ENCODE assay signal across 25 mouse cellular contexts in the genomic region with DNA sequence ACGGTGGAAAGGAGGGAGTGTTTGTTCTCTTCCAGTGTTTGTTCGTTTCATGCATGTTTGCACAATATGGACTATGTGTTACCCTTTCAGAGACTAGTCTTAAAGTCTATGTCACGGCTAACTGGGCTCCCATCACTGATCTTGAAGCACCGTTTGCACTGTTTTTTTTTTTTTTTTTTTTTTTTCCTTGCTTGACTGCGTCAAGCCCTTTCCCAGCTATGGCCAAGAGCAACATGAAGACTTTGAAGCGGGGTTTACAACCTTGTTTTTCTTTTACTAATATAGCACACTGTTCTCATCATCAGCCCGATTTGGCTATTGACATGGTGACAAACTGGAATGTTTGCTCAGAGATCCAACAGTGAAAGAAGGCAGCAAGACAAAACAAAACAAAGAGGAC.
DNase-seq lines count a peak whose midpoint lies in the region; ATAC-seq and TF ChIP-seq lines count a peak whose summit lies in the region.
"Had no signal": no experiment of that assay in that cellular context is flagged by ENCODE, and none has a peak within 500 bp of the region (broad histone marks: within the 10 kb centered on the region; RNA-seq: fewer than 3 reads in every experiment).

No protein-coding gene starts in this region.

- H3K9ac ChIP-seq in kidney, embryonic 14.5 days (ENCODE audit: low read depth, low read length) = no peak overlapping the region
- no peak overlapping the region for H3K9ac ChIP-seq in liver, postnatal 0 days (replicated peaks)
- H3K9ac ChIP-seq: forebrain, embryonic 12.5 days; hindbrain, embryonic 14.5 days; liver, embryonic 12.5 days; neural tube, embryonic 12.5 days had no signal

- peak; percentile 46; the same call in 1 of the 2 replicates for ATAC-seq in kidney, embryonic 14.5 days (ENCODE audit: low FRiP score, low TSS enrichment)
- ATAC-seq in liver, postnatal 0 days = peak; percentile 94
- ATAC-seq: intestine, postnatal 0 days; liver, embryonic 12.5 days; midbrain, embryonic 16.5 days had no signal

- H3K4me3 ChIP-seq in gastrocnemius, adult 2 months = no peak overlapping the region
- H3K4me3 ChIP-seq in kidney, embryonic 14.5 days (ENCODE audit: low read length) = no peak overlapping the region
- H3K4me3 ChIP-seq in liver, postnatal 0 days (ENCODE audit: low read depth, low read length) = no peak overlapping the region
- no peak overlapping the region for H3K4me3 ChIP-seq in embryonic fibroblast, embryonic 13.5 days (ENCODE audit: insufficient read depth, low read length)
- H3K4me3 ChIP-seq: forebrain, embryonic 12.5 days; heart, embryonic 10.5 days; liver, embryonic 12.5 days; myocyte; neural tube, embryonic 12.5 days had no signal

- no peak for TF ChIP-seq CTCF in gastrocnemius, adult 2 months (IDR thresholded peaks at IDR 0.05)
- TF ChIP-seq CTCF in liver, postnatal 0 days (IDR thresholded peaks at IDR 0.05; ENCODE audit: low read depth) = no peak
- no peak for TF ChIP-seq CTCF in embryonic fibroblast, embryonic 13.5 days (IDR thresholded peaks at IDR 0.05; ENCODE audit: borderline replicate concordance, insufficient read depth, low read length)

- H3K9me3 ChIP-seq in kidney, embryonic 14.5 days (ENCODE audit: control insufficient read depth, low read length) = no peaks in the 10 kb centered on the region
- H3K9me3 ChIP-seq in liver, postnatal 0 days (ENCODE audit: low read length) = no peaks in the 10 kb centered on the region
- H3K9me3 ChIP-seq: forebrain, embryonic 12.5 days; heart, embryonic 10.5 days; liver, embryonic 12.5 days; neural tube, embryonic 12.5 days had no signal

- intact Hi-C loops in gastrocnemius, adult 2 months (cut with DNase I) = no loop called here
- intact Hi-C loops in gastrocnemius, postnatal 36 days (cut with DNase I) = no loop called here

- no peak overlapping the region for H3K4me2 ChIP-seq in kidney, embryonic 14.5 days (replicated peaks; ENCODE audit: low read depth, low read length)
- H3K4me2 ChIP-seq in liver, postnatal 0 days (ENCODE audit: low read depth, low read length) = no peak overlapping the region
- H3K4me2 ChIP-seq: forebrain, embryonic 12.5 days; hindbrain, embryonic 14.5 days; liver, embryonic 12.5 days; midbrain, embryonic 11.5 days; neural tube, embryonic 12.5 days had no signal

- peaks cover 11% of the 10 kb centered on the region; the same call in 1 of the 2 replicates for H3K4me1 ChIP-seq in kidney, embryonic 14.5 days (ENCODE audit: control insufficient read depth, insufficient read depth, low read length)
- peaks cover 2% of the 10 kb centered on the region; the same call in 1 of the 2 replicates for H3K4me1 ChIP-seq in liver, postnatal 0 days (ENCODE audit: insufficient read depth)
- H3K4me1 ChIP-seq in embryonic fibroblast, embryonic 13.5 days (ENCODE audit: control insufficient read depth, insufficient read depth, low read length) = no peaks in the 10 kb centered on the region
- H3K4me1 ChIP-seq: heart, embryonic 10.5 days; liver, embryonic 12.5 days had no signal

- 23% methylated on average over 7 of the region's 7 CpGs for WGBS in kidney, embryonic 14.5 days
- WGBS in liver, postnatal 0 days (ENCODE audit: insufficient replicate concordance) = 49% methylated on average over 7 of the region's 7 CpGs

- DNase-seq in gastrocnemius, adult 2 months = no peak
- DNase-seq in gastrocnemius, postnatal 36 days = no peak
- DNase-seq in kidney, adult 9 months = no peak
- DNase-seq in liver, postnatal 0 days = no peak
- no peak for DNase-seq in liver
- DNase-seq in layer of hippocampus, postnatal 10 days (ENCODE audit: low spot score in 2 of 2) = no peak
- DNase-seq: adrenal gland, postnatal 25 days; cerebellum, adult 11-12 months; cerebellum, adult 9-11 months; lung, adult 2 months; lung, postnatal 14 days; right cerebral cortex, adult 18-20 months; thymus, adult 2 months; thymus, postnatal 36 days had no signal

- peak overlapping the region; percentile 63; the same call in 1 of the 2 replicates for H3K27ac ChIP-seq in gastrocnemius, adult 2 months
- no peak overlapping the region for H3K27ac ChIP-seq in kidney, embryonic 14.5 days (ENCODE audit: low read depth, low read length)
- peak overlapping the region; percentile 74 for H3K27ac ChIP-seq in liver, postnatal 0 days (ENCODE audit: low read depth)
- H3K27ac ChIP-seq in embryonic fibroblast, embryonic 13.5 days (ENCODE audit: insufficient read depth, low read length) = peak overlapping the region; percentile 57; the same call in 1 of the 2 replicates
- H3K27ac ChIP-seq: forebrain, embryonic 12.5 days; heart, embryonic 10.5 days; hindbrain, embryonic 14.5 days; liver, embryonic 12.5 days; neural tube, embryonic 12.5 days had no signal

- TF ChIP-seq POLR2A in embryonic fibroblast, embryonic 13.5 days (IDR thresholded peaks at IDR 0.05; ENCODE audit: low read depth, low read length) = no peak

- no peaks in the 10 kb centered on the region for H3K36me3 ChIP-seq in kidney, embryonic 14.5 days (ENCODE audit: control insufficient read depth, insufficient read depth, low read length)
- H3K36me3 ChIP-seq in liver, postnatal 0 days (replicated peaks; ENCODE audit: insufficient read depth, low read length) = no peaks in the 10 kb centered on the region
- H3K36me3 ChIP-seq: forebrain, embryonic 12.5 days; heart, embryonic 10.5 days; liver, embryonic 12.5 days; neural tube, embryonic 12.5 days had no signal

- no peaks in the 10 kb centered on the region for H3K27me3 ChIP-seq in kidney, embryonic 14.5 days (ENCODE audit: control insufficient read depth, insufficient read depth, low read length)
- H3K27me3 ChIP-seq in liver, postnatal 0 days (ENCODE audit: insufficient read depth, low read length) = no peaks in the 10 kb centered on the region
- H3K27me3 ChIP-seq: forebrain, embryonic 12.5 days; liver, embryonic 12.5 days; neural tube, embryonic 12.5 days had no signal

- peak; percentile 68 for TF ChIP-seq EP300 in liver, postnatal 0 days (IDR thresholded peaks at IDR 0.05; ENCODE audit: low read depth)
